Mouse (Mus musculus): ENCODE data around the gene Adamts4. TPM values are rescaled to one million over a fixed set of nuclear protein-coding genes. Genes with fewer than 3 reads are reported as not detected.

Adamts4 gene
- total RNA-seq (2014; rRNA removed; ENCODE audit: low replicate concordance) (4.1 and 5.5 TPM in 2 replicates), polyA plus RNA-seq (2015; fragmentation: Nextera tagmentation; extraction: Ambion mirVana) (3.8 and 3.9 TPM in 2 replicates)

DNA sequence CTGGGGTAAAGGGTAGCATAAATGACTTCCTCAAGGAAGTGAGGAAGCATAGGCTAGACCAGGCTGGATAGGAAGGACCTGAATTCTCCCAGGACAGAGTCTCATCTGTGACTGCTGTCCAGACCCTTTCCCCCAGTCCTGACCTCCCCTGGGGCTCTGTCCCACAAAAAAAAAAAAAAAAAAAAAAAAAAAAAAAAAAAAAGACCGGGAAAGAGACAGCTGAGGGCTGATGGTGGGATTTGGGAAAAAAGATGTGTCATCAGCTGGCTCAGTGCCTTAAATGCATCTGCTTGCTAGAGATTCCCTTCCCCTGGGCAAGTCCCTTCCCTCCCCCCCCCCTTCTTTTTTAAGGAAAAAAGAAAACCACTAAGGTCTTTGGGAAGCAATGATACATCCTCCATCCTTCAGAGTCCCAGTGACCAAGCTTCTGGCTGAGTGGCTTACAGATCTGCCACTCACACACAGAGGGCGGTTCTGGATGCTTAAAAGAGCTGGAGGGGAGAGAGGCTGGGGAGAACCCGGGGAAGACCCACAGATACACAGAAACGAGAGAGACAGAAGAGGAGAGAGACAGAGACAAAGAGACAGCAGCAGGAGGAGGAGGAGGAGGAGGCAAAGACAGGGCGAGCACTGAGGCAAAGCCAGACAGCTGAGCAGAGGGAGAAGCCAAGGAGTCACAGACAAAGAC, at the start of gene Adamts4:
Gene Adamts4 (plus strand): TSS at position 509 of the 688 bp plus-strand sequence.
- Histone ChIP-seq H3K4me2 (ENCODE audit: low read depth, low read length) (peak within 1 kb of the TSS; percentile 65), H3K4me1 (ENCODE audit: control insufficient read depth, insufficient read depth) (peaks cover 20% of the 10 kb centered on the region), H3K9me3 (replicated peaks; ENCODE audit: control insufficient read depth, low read length) (no peaks in the 10 kb centered on the region), H3K4me3 (ENCODE audit: low read depth, low read length) (peak within 1 kb of the TSS; percentile 50), H3K9ac (replicated peaks; ENCODE audit: low read depth, low read length) (peak within 1 kb of the TSS; percentile 53), H3K36me3 (replicated peaks; ENCODE audit: control insufficient read depth, insufficient read depth, low read length) (peaks cover 5% of the 10 kb centered on the region; the same call in 1 of the 2 replicates), H3K27ac (ENCODE audit: low read depth) (peak within 1 kb of the TSS; percentile 93), H3K27me3 (ENCODE audit: control insufficient read depth, insufficient read depth, low read length) (no peaks in the 10 kb centered on the region)
- ATAC-seq (ENCODE audit: insufficient read depth, low read depth), result no peak
- 15% methylated on average over 5 of the region's 5 CpGs for WGBS
- no peak for TF ChIP-seq CTCF (IDR thresholded peaks at IDR 0.05; ENCODE audit: low read depth)
- TF ChIP-seq EP300 (IDR thresholded peaks at IDR 0.05; ENCODE audit: low read depth), result no peak
- DNase-seq (ENCODE audit: low spot score), result peak; percentile 58

DNA sequence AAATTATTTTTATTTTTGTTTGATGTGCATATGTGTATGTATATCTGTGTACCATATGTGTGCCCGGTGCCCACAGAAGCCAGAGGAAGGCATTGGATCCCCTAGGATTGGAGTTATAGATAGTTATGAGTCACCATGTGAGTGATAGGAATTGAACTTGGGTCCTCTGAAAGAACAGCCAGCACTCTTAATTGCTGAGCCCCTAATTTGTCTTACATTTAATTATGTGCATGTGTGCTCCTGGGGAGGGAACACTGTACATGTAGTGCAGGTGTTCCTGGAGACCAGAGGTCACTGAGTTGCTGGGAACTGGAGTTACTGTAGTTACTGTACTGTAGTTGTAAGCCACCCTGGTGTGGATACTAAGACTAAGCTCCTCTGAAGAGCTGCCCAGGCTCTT, 49.5 kb upstream of the Adamts4 start:
- Histone ChIP-seq H3K27ac (ENCODE audit: low read depth) (no peak overlapping the region), H3K9ac (replicated peaks; ENCODE audit: low read depth, low read length) (no peak overlapping the region), H3K4me1 (ENCODE audit: control insufficient read depth, insufficient read depth) (no peaks in the 10 kb centered on the region), H3K4me3 (ENCODE audit: low read depth, low read length) (no peak overlapping the region), H3K9me3 (replicated peaks; ENCODE audit: control insufficient read depth, low read length) (no peaks in the 10 kb centered on the region), H3K36me3 (replicated peaks; ENCODE audit: control insufficient read depth, insufficient read depth, low read length) (no peaks in the 10 kb centered on the region), H3K27me3 (ENCODE audit: control insufficient read depth, insufficient read depth, low read length) (no peaks in the 10 kb centered on the region), H3K4me2 (ENCODE audit: low read depth, low read length) (no peak overlapping the region)
- DNase-seq (ENCODE audit: low spot score), result no peak
- ATAC-seq (ENCODE audit: insufficient read depth, low read depth), result no peak
- TF ChIP-seq EP300 (IDR thresholded peaks at IDR 0.05; ENCODE audit: low read depth), result no peak
- TF ChIP-seq CTCF (IDR thresholded peaks at IDR 0.05; ENCODE audit: low read depth), result no peak
- WGBS, result 94% methylated on average over 1 of the region's 1 CpGs

DNA sequence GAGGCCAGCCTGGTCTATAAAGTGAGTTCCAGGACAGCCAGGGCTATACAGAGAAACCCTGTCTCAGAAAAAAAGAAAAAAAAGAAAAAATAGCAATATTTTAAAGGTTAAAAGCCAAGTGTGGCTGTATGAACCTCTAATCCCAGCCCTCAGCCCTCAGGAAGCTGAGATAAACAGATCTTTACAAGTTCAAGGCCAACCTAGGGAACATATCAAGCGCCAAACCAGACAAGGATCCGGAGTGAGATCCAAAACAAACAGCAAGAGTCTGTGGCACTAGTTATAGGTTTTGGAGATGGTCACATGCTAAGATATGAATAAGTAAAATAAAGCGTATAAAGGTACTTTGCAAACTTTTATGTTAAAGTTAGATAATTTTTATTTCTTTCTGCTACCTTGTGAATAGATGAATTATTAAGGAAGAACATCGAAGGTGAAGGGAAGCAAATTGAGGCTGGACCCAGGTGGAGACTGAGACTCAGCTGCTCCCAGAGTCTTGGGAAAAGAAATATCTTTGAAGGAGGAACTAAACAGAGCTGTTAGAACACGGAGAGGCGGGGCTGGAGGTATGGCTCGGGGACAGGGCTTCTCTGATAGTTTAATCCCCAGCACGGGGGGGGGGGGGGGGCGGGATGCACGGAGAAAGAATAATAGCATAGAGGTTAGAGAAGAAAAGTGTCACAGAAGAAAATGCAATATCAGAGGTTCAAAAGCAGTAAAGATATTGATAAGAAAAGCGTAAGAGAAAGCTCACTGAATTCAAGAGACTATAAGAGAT, 46.6 kb upstream of the Adamts4 start:
- Histone ChIP-seq H3K27ac (ENCODE audit: low read depth) (no peak overlapping the region), H3K4me2 (ENCODE audit: low read depth, low read length) (no peak overlapping the region), H3K9me3 (replicated peaks; ENCODE audit: control insufficient read depth, low read length) (no peaks in the 10 kb centered on the region), H3K9ac (replicated peaks; ENCODE audit: low read depth, low read length) (no peak overlapping the region), H3K27me3 (ENCODE audit: control insufficient read depth, insufficient read depth, low read length) (no peaks in the 10 kb centered on the region), H3K36me3 (replicated peaks; ENCODE audit: control insufficient read depth, insufficient read depth, low read length) (no peaks in the 10 kb centered on the region), H3K4me3 (ENCODE audit: low read depth, low read length) (no peak overlapping the region), H3K4me1 (ENCODE audit: control insufficient read depth, insufficient read depth) (no peaks in the 10 kb centered on the region)
- ATAC-seq (ENCODE audit: insufficient read depth, low read depth), result no peak
- 61% methylated on average over 10 of the region's 11 CpGs for WGBS
- no peak for DNase-seq (ENCODE audit: low spot score)
- TF ChIP-seq EP300 (IDR thresholded peaks at IDR 0.05; ENCODE audit: low read depth) (no peak), CTCF (IDR thresholded peaks at IDR 0.05; ENCODE audit: low read depth) (no peak)

DNA sequence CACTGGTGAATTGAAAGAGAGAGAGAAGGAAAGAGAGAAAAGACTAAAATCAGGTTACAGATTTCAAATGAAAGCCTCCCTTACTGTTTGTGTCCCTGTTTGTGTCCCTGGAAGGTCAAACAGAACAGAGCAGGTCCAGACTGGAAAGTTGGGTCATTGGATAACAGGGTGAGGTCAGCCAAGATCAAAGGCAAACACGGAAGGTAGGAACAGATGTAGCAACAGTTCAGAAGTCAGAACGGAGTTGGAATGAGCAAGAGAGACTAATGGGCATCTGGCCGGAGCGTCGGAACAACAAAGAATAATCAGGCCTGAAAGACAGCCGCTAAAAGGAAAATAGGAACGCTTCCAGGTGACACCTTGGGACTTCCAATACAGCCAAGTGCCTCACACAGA, 46.0 kb upstream of the Adamts4 start:
- Histone ChIP-seq H3K4me1 (ENCODE audit: control insufficient read depth, insufficient read depth) (no peaks in the 10 kb centered on the region), H3K36me3 (replicated peaks; ENCODE audit: control insufficient read depth, insufficient read depth, low read length) (no peaks in the 10 kb centered on the region), H3K9ac (replicated peaks; ENCODE audit: low read depth, low read length) (no peak overlapping the region), H3K4me2 (ENCODE audit: low read depth, low read length) (no peak overlapping the region), H3K4me3 (ENCODE audit: low read depth, low read length) (no peak overlapping the region), H3K27ac (ENCODE audit: low read depth) (no peak overlapping the region), H3K27me3 (ENCODE audit: control insufficient read depth, insufficient read depth, low read length) (no peaks in the 10 kb centered on the region), H3K9me3 (replicated peaks; ENCODE audit: control insufficient read depth, low read length) (no peaks in the 10 kb centered on the region)
- TF ChIP-seq CTCF (IDR thresholded peaks at IDR 0.05; ENCODE audit: low read depth) (no peak), EP300 (IDR thresholded peaks at IDR 0.05; ENCODE audit: low read depth) (no peak)
- 56% methylated on average over 7 of the region's 7 CpGs for WGBS
- no peak for DNase-seq (ENCODE audit: low spot score)
- ATAC-seq (ENCODE audit: insufficient read depth, low read depth), result no peak

DNA sequence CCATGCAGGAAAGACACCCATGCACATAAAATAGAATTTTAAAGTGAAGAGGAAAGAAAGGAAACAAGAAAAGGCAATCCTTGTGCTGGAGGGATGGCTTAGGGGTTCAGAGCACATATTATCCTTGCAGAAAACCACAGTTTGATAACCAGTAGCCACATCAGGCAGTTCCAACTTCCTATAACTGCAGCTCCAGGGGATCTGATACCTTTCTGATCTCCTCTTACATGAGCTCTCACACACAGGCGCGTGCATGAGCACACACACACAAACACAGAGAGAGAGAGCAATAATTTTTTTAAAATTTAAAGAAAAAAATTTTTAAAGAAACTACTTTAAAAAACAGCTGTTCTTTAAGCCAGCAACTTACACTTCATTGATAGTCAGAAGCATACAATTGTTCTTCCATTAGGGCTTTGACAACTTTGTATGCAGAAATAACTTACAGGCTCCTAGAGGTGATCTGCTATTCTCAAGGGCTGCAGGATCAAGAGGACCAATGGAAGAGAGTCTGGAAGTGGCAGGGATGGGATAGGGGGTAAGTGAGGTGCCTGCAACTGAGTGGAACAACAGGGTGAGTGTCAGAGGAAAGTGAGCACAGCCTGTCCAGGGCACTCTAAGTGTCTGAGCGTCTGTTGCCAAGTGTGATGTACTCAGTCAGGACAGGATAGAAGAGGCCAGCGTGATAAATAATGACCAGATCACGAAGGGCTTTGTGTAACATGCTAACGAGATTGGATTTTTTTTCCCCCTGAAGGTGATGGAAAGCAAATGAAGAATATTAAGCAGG, 44.3 kb upstream of the Adamts4 start:
- no peaks in the 10 kb centered on the region for H3K27me3 ChIP-seq (ENCODE audit: control insufficient read depth, insufficient read depth, low read length)
- TF ChIP-seq EP300 (IDR thresholded peaks at IDR 0.05; ENCODE audit: low read depth) (no peak), CTCF (IDR thresholded peaks at IDR 0.05; ENCODE audit: low read depth) (no peak)
- no peaks in the 10 kb centered on the region for H3K9me3 ChIP-seq (replicated peaks; ENCODE audit: control insufficient read depth, low read length)
- 0 out of 2 replicates have a peak, but pooled peaks have one; percentile 36 for ATAC-seq (ENCODE audit: insufficient read depth, low read depth)
- H3K36me3 ChIP-seq (replicated peaks; ENCODE audit: control insufficient read depth, insufficient read depth, low read length), result no peaks in the 10 kb centered on the region
- no peak overlapping the region for H3K4me3 ChIP-seq (ENCODE audit: low read depth, low read length)
- no peak for DNase-seq (ENCODE audit: low spot score)
- H3K4me1 ChIP-seq (ENCODE audit: control insufficient read depth, insufficient read depth), result no peaks in the 10 kb centered on the region; the same call in 1 of the 2 replicates
- 57% methylated on average over 6 of the region's 6 CpGs for WGBS
- H3K27ac ChIP-seq (ENCODE audit: low read depth), result no peak overlapping the region
- no peak overlapping the region for H3K4me2 ChIP-seq (ENCODE audit: low read depth, low read length)
- H3K9ac ChIP-seq (replicated peaks; ENCODE audit: low read depth, low read length), result no peak overlapping the region

Measured in heart, postnatal 0 days (tissue).